Mouse (Mus musculus) 3T3-L1 (cell line): ENCODE measurements around the gene Map10.

Source experiments
- DNase-seq: peaks from one replicate; pipeline ENCODE4 v3.0.0-alpha.2; 2015; ENCODE audit warnings: low read depth, low spot score

Gene Map10

DNA sequence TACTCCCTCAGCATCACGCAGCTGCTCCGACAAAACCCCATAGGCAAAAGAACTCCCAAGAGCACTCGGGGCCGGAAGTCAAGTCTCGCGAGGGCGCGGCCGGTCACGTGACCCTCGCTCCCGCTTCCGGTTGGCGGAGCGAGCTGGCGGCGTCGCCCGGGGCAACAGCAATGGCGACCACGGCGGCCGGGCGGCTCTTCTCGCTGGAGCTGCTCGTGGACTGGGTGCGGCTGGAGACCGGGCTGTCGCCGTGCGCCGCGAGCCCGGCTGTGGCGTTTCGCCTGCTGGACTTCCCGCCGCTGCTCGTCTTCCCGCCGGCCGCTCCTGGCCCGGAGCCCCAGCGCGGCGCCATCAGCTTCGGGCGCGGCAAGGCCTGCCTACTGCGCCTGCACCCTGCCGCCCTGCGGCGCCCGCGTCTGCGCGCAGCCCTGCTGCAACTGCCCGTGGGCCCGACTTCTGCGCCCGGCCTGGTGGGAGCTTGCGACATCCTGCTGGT, at the start of gene Map10:
Map10 (plus strand) TSS at position 119 of the 496 bp plus-strand sequence.
- DNase-seq, result no peak

DNA sequence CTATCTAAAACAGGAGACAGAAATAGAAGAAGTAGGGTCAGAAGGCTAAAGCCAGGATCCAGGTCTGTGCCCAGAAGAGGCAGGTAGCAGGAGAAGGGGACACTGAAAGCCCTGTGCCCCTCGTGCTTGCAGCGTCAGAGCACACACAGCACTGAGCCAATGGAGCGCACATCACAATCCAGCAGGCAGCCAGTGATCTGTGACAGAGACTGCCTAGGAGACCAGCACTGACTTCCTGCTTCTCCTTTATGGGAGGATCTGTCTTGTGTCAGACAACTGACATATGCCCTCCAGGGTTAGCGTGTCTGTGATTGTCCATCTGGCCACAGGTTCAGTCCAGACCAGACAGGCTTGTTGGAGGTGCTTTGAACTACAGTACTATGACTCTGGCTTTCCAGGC, 49.3 kb upstream of the Map10 start:
- DNase-seq, result peak; percentile 49

DNA sequence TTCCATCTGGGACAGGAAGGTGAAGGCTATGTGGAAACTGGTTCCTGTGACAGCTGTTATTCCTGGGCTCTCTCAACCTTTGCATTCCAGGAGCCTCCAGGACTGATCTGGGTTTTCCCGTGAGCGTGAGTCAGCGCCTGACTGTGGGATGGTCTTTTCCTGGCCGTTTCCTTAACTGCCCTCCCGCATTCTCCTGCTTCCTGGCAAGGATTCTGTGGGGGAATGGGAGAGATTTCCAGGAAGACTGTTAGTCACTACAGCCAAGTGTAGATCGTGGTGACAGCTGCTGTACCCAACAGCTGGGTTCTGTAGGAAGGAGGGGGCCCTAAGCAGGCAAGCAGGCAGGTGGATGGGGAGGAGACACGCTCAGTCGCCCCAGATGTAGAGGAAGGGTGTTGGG, 45.3 kb upstream of the Map10 start:
- peak; percentile 91 for DNase-seq

DNA sequence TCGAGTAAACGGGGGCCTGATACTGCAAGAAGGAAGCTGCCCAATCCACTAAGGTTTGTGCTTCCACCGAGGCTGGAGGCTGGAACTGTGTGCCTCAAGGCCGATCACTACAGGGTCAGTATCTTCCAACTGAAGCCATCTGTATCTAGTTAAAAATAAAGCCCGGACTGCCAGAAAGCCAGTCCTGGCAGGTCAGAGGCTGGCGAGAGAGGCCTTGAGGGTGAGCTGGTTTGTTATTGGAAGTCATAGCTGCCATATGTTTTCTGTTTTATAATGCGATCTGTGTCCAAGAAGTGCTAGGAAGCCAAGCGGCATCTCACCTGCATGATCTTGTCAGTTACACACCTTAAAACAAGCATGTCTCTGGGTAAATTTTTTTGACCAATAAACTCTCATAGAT, 43.2 kb upstream of the Map10 start:
- DNase-seq, result no peak

DNA sequence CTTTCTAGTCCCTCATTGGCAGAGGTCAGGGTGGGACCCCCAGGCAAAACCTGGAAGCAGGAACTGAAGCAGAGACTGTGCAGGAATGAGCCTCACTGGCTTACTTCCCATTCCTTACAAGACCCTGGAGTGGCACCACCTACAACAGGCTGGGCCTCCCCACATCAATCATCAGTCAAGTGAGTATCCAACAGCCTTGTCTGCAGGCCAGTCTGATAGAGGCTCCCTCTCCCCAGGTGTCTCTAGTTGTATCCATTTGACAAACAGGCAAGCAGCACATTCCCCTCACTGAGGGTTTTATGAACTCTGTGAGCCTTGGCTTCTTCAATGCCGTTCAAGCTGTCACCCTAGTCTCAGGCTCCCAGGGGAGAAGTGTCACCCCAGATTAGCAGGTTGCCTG, 40.8 kb upstream of the Map10 start:
- DNase-seq, result no peak

DNA sequence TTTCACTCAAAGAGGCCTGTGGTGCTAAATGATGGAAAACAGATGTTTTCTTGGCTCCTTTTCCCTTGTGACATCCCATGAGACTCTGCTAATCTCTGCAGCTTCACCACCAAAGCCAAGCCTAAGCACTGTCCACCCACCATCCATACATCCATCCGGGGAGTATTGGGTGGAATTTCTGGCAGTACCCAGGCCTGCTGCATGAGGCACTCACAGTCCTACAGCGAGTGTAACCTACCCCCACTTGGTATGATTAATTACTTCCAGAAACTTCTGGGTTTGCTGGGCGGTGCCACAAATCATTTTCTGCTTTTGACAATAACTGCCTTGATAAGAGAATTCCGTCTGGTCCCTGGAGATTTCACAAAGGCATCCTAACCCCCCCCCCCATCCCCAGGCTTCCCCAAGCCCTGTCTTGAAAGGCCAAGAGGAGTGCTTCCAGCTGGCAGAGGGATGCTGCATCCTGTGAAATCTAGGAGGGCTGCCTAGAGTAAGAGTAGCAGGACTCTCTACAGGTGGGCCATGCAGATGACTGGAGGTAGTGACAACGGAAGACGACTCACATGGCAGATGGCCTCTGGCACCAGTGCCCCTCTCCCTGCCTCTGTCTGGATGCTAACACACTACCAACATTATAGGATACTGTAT, 31.1 kb upstream of the Map10 start:
- peak; percentile 99 for DNase-seq

DNA sequence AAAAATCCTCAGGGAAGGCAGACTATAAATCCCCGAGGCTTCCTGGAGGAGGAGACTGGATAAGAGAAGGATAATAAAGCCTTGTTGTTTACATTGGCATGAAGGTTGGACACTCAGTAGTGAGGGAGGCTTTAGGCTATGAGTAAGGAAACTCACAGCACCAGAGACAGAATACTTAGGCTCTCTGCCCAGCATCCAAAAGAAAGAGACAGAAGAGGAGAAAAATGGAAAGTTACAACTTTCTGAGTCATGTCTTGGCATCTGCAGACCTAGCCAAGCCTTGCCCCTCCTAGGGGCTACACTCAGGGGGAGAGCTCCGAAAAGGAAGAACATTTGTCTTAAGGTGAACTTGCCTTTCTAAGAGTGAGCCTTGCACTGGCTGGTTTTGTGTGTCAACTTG, 30.0 kb upstream of the Map10 start:
- peak; percentile 96 for DNase-seq

DNA sequence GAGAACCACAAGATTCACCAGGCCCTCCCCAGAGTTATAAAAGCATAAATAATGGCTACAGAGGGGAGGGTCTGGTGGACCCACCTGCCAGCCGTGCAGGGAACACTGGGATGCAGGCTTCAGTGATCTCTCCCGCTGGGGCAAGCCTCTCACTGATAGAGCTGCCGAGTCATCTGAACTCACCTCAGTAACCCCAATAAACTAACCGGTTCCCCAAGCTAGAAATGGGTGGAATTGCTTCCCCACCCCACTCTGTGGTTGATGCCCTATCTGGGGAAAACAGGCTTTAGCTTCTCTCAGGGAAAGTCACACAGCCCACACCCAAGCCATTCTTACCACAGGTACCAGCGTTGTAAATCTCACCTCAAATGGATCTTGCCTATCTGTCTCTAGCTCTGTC, 28.9 kb upstream of the Map10 start:
- DNase-seq, result no peak

DNA sequence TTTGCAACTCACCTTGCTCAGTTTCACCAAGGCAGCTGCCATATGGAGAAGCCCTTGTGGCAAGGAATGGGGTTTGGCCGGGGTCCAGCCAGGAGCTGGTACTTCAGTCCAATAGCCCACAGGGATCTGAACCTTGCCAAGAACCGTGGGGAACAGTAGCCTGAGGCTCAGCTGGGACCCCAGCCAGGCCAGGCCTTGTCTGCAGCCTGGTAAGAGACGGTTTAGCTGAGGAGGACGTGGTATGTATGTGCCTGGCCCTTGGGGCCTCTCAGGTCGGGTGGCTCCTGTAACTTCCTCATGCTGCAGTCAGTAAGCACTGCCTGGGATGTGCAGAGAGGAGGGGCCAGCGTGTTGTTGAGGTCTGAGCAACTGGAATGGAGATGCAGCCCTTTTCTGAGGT, 27.8 kb upstream of the Map10 start:
- peak; percentile 90 for DNase-seq

DNA sequence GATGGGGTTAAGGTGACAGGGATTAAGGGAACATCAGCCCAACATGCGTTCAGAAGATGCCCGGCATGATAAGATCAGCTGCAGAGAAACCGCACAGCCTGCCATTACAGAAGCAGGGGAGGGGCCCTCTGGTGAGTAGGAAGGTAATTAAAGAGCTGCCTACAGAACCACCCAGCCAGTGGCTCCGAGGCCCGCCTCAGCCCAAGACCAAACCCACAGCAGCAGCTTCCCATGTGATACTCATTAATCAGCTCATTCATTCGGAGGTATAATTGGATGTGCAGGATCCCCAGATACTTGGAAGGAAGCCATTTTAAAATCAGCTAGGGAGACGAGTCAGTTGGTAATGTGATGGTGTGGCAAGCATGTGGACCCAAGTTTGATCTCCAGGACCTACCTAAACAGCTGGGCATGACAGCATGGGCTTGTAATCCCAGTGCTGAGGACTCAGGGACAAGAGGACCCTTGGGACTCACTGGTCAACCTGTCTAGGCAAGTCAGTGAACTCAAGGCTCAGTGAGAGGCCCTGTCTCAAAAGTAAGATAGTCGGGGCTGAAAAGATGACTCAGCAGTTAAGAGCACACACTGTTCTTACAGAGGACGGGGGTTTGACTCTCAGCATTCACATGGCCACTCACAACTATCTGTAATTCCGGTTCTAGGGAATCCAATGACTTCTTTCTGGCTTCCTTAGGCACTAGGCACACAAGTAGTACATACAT, 23.7 kb upstream of the Map10 start:
- peak; percentile 29 for DNase-seq

DNA sequence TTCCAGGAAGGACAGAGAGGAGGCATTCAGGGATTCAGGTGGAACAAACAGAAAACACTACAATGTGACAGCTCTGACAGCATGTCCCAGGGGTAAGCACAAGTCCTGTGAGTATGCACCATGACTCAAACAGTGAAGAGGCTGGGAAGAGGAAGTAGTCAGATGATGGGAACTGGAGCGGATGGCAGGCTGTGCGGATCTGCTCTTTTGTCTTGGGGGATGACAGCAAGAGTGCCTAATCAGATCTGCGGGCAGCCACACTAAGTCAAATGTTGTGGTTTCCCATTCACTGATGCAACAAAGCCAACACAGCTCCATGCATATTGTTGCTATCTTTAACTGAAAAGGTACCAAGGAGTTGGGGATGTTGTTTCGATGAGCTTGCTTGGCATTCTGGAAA, 20.2 kb upstream of the Map10 start:
- no peak for DNase-seq

DNA sequence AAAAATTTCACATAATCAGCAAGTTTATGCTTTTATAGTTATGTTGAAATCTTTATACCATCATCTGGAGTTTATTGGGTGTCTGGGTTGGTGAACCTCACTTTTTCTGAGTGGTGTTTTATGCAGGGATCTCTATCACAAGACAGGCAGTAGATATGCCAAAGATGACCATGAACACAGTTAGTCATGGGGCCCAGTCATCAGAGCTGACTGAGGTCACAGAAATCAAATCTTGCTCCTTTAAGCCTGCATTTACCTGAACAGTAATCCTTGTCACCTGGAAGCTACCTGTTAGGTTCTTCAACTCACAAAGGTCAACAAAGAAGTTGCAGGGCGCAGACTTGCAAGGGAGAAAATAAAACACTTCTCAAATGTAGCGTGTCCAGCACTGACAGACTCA, 14.8 kb upstream of the Map10 start:
- no peak for DNase-seq

DNA sequence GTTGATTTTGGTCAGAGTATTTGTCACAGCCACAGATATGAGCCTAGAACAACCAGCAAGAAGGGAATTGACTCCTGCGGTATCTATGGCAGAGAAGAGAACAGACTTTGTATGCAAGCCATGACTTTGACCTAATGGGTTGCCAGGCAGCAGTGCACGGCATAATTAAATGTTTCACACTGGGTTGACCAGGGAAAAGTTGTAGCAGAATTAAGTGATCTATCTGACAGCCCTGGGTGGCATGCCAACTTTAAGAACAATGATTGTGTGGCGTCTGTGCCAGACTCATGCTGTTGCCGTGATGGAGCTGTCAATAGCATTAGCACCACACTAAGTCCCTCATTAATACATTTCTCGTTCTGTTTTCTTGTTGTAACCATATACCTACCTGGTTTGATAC, 11.1 kb upstream of the Map10 start:
- no peak for DNase-seq

DNA sequence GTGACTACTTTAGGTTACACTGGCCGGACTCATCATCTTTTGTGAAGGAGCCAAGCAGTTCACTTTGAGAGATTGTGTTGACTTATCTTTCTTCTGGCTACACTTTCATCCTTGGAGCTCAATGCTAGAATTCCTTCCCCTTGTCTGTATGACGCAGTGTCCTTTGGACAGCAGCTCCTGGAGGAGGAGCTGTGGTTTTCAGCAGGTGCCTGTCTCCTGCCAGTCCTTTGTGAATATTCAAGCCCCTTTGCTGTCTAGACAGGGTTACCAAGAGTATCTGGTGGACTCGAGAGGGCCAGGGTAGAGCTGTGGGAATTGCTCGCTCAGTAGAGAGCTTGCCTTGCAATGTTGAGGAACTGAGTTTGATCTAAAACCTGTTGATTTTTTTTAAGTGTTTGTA, 10.7 kb upstream of the Map10 start:
- no peak for DNase-seq

DNA sequence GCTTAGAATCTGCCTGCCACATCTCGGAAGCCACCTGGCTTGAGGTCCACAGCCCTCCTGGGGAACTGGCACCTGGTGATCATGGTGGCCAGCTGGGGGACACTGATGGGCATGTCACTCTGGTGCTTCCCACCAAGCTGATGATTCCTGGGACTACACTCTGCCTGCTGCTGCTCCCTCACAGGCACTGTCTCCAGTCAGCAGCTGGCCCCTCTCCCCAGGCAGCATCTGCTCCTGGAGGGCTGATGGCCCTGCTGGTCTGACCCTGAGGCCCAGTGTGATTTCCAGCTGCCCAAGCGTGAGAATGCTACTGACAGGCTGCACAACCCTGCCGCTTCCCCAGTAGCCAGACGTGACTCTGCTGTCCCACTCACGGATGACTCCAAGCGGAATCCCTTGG, 9.2 kb upstream of the Map10 start:
- DNase-seq, result no peak

DNA sequence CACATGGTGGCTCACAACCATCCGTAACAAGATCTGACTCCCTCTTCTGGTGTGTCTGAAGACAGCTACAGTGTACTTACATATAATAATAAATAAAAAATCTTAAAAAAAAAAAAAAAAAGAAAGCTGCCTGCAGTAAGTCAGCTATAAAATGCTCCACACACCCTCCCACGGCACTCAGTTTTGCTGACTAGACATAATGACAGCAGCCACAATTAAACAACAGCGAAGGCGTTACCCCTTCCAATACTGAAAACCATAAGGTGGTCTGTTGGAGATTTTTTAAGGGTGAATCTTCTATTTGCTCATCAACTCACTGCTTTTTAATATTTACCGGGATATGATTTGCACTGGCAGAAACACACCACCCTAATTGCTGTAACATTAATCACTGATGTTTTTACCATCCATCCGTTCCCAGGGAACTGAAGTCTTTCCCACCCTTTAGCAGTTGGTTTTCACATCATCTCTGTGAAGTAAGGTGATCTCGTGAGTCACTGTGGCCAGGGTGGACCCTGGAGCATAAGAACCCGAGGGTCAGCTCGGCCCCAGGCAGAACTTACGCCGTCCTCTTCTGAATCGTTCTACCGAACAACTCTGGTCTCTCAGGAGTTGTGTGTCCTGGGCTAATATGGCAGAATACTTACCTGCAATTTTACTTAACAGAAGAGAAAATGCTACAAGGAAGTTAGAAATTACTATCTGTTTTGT, 7.5 kb upstream of the Map10 start:
- no peak for DNase-seq

DNA sequence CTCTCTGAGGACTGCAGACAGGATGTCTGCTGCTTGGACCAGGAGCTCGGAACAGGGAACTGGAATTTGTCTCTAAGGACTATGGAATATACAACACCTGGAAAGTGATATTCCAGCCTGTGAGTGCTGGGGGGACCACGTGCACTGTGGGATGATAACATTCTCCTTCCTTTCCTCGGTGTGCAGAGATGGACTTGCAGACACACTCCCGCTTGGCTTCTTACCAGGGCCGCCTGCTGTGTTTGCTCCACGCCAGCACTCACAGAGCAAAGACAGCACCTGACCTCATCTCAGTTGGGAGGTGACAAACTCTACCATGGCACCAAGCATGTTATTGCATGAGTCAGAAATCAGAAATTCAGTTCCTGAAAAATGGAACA, 7.0 kb upstream of the Map10 start:
- DNase-seq, result peak; percentile 47

DNA sequence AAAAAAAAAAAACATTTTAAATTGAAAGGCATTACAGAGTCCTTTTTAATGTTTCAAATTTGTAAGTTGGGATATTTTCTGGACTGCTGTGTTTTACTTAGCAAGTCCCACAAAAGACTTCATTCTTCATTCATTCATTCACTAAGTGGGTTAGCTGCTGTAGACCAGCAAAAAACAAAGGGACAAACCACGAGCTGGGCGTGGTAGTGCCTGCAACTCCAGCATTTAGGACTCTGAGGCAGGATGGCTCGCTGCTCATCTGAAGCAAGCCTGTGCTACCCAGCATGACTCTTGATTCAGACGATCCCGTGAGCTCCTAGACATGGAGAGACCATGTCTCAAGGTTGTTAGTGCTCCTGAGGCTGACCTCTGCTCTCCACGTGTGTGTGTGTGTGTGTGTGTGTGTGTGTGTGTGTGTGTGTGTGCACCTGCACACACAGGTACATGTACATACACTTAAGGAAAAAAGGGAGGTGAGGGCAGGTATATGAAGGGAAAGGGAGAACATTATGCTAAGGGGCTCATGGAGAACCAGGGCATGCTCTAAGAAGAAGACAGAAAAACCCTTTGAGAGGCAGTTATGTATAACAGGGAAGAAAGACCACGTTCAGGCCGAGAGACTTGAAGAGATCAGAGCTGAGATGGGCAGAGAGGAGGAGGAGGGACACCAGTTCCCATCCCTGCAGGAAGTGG, 4.3 kb upstream of the Map10 start:
- DNase-seq, result peak; percentile 41

DNA sequence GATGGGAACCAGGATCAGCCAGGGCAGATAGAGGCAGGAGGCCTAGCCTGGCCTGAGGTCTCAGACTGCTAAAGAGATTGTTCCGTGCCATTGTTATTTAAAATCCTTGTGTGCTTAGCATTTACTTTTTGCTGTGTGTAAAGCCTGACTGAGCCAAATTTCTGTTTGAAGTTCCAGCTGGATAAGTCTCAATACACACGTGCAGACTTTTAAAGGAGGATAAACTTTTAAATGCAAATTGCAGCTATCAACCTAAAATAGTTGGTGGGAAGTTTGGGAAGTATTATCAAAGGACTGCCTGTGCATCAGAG, 3.8 kb upstream of the Map10 start:
- DNase-seq, result no peak

DNA sequence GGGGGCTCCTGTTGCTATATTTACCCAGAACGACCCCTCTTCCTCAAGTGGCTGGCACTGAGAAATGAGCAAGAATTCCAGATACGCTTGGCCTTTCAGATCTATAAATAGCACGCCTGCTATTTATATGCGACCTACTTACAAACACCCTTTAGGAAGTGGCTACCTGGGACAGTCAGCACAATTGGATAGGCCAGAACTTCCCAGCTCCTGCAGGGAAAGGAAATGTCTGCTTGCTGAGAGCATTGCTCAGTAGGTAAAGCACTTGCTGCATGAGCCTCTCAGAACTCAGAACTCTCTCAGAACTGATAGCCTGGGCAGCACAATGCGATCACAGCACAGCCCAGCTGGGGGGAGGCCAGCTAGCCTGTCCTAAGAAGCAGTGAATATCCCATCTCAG, 3.4 kb upstream of the Map10 start:
- no peak for DNase-seq

DNA sequence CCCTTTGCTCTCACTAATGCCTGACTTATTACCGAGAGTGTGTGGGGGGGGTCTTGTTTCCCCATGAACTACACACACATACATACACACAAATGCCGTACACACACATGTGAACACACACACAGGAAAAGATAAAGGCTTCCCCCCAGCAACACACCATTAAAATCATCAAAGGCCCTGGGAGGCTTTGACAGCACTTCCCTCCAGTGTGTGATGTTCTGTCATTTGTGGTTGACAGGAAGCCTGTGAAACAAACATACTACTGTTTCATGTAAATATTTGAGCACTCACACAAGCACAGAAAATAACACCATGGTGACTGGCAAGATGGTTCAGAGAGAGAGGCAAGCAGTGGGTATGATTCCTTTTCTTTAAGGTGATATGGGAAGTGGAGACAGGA, 2.4 kb upstream of the Map10 start:
- DNase-seq, result no peak

DNA sequence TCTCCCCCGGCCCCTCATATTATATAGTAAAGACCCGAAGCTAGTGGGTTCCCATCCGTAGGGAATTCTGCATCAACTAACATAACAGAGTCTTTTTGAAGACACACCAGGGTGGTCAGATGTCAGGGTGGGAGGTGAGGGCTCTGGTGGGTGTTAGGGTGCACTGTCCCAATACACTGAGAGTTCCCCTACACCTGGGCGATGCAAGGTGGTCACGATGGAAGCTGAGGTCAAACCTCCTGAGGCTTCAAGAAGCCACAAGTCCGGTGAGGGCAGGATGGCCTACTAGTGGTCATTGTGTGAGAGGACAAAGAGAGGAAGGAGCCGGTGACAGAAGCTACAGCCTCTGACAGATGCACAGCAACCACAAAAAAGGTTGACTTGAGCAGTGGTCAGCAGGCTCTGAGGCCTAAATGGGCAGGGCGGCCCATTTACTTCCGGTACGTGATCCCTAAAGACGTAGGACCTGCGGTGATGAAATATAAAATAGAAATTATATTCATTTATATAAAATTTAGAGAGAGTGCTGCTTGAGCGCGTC, 389 bp upstream of the Map10 start:
- DNase-seq, result no peak
